Mouse (Mus musculus) embryonic facial prominence, embryonic 13.5 days (tissue): Measurements from ENCODE around the gene Esyt3. TPM values are rescaled to one million over a fixed set of nuclear protein-coding genes. Genes with fewer than 3 reads are reported as not detected.
A peak's percentile ranks its signal among the peaks of the same experiment; 100 is the strongest.

ENCODE experiments used
- ATAC-seq: fragments of 200-750 bp; cut with Nextera tagmentation; 2 replicates; pipeline ENCODE4 v1.8.0; 2017; ENCODE audit warnings: low read depth; ENCODE audit not compliant: insufficient number of reproducible peaks, insufficient read depth, low FRiP score, low TSS enrichment
- H3K27ac ChIP-seq: fragments of 300-500 bp; sonication (generic); 2 replicates; pipeline ENCODE4 v1.5.1; 2015; ENCODE audit warnings: moderate library complexity, mild to moderate bottlenecking, inconsistent platforms
- H3K27me3 ChIP-seq: fragments of 300-500 bp; sonication (generic); 2 replicates; pipeline ENCODE4 v1.6.1; 2015; ENCODE audit warnings: mild to moderate bottlenecking, inconsistent platforms
- H3K36me3 ChIP-seq: fragments of 300-500 bp; sonication (generic); 2 replicates; pipeline ENCODE4 v1.6.1; 2015; ENCODE audit warnings: mild to moderate bottlenecking, inconsistent platforms
- H3K4me1 ChIP-seq: fragments of 300-500 bp; sonication (generic); 2 replicates; pipeline ENCODE4 v1.6.1; 2015; ENCODE audit warnings: inconsistent platforms
- H3K4me2 ChIP-seq: fragments of 300-500 bp; sonication (generic); 2 replicates; pipeline ENCODE4 v1.6.1; 2015; ENCODE audit warnings: moderate library complexity, mild to moderate bottlenecking, inconsistent platforms
- H3K4me3 ChIP-seq: fragments of 300-500 bp; sonication (generic); 2 replicates; pipeline ENCODE4 v1.5.1; 2015; ENCODE audit warnings: mild to moderate bottlenecking, inconsistent platforms
- H3K9ac ChIP-seq: fragments of 300-500 bp; sonication (generic); 2 replicates; pipeline ENCODE4 v1.6.1; 2015; ENCODE audit warnings: mild to moderate bottlenecking, inconsistent platforms
- H3K9me3 ChIP-seq: fragments of 300-500 bp; sonication (generic); 2 replicates; pipeline ENCODE4 v1.6.1; 2016; ENCODE audit warnings: inconsistent platforms
- WGBS: fragments of 180-500 bp; shearing (Covaris S2); methylation state at CpG from one replicate; pipeline ENCODE4 v1.1.7; 2015; ENCODE audit warnings: mixed read lengths; 5-methylcytosine and 5-hydroxymethylcytosine counted together
- polyA plus RNA-seq: library from polyadenylated mRNA; unstranded; fragments of >200 nt; fragmentation: Nextera tagmentation; extraction: Ambion mirVana; gene quantifications from 2 replicates; pipeline ENCODE4 v1.2.1, GENCODE M21; 2015

The Esyt3 gene
- 0.55 and 0.59 TPM in 2 replicates for polyA plus RNA-seq

- Histone ChIP-seq H3K4me2 (peak within 1 kb of the TSS; percentile 98), H3K4me1 (peaks cover 18% of the 10 kb centered on the region)
- WGBS = under 1% methylated on average over 66 of the region's 66 CpGs
Observed at GRCm38 (mm10) chr9:99357921-99358692, at the start of gene Esyt3. Gene Esyt3, minus strand, starts transcription at chr9:99358557.

GRCm38 (mm10) chr9:99401288-99401974, 43.1 kb upstream of the Esyt3 start:
- Histone ChIP-seq H3K36me3 (peaks cover 15% of the 10 kb centered on the region; the same call in 1 of the 2 replicates), H3K27ac (0 out of 2 replicates have a peak overlapping the region, but pooled peaks have one; percentile 2), H3K9me3 (no peaks in the 10 kb centered on the region), H3K4me1 (0 out of 2 replicates have a peak, but pooled peaks cover 2% of the 10 kb centered on the region), H3K27me3 (no peaks in the 10 kb centered on the region), H3K9ac (no peak overlapping the region), H3K4me2 (no peak overlapping the region), H3K4me3 (no peak overlapping the region)
- no peak for ATAC-seq
- 73% methylated on average over 9 of the region's 9 CpGs for WGBS

More at GRCm38 (mm10) chr9:99357921-99358692, at the start of gene Esyt3:
- peak; percentile 50 for ATAC-seq
- Histone ChIP-seq H3K27me3 (peaks cover 59% of the 10 kb centered on the region), H3K27ac (no peak within 1 kb of the TSS), H3K9me3 (no peaks in the 10 kb centered on the region), H3K9ac (peak within 1 kb of the TSS; percentile 66), H3K4me3 (peak within 1 kb of the TSS; percentile 52), H3K36me3 (no peaks in the 10 kb centered on the region)

GRCm38 (mm10) chr9:99400781-99401180, 42.4 kb upstream of the Esyt3 start:
- H3K27me3 ChIP-seq = no peaks in the 10 kb centered on the region
- H3K36me3 ChIP-seq = peaks cover 15% of the 10 kb centered on the region; the same call in 1 of the 2 replicates
- no peaks in the 10 kb centered on the region for H3K9me3 ChIP-seq
- no peak overlapping the region for H3K4me2 ChIP-seq
- no peak overlapping the region for H3K9ac ChIP-seq
- H3K4me3 ChIP-seq = no peak overlapping the region
- 0 out of 2 replicates have a peak, but pooled peaks cover 2% of the 10 kb centered on the region for H3K4me1 ChIP-seq
- no peak overlapping the region for H3K27ac ChIP-seq
- ATAC-seq = no peak
- WGBS = 62% methylated on average over 6 of the region's 6 CpGs

GRCm38 (mm10) chr9:99397056-99397815, 38.9 kb upstream of the Esyt3 start:
- Histone ChIP-seq H3K36me3 (peaks cover 15% of the 10 kb centered on the region), H3K4me1 (0 out of 2 replicates have a peak, but pooled peaks cover 2% of the 10 kb centered on the region)
- 83% methylated on average over 13 of the region's 13 CpGs for WGBS

GRCm38 (mm10) chr9:99394366-99394765, 36.0 kb upstream of the Esyt3 start:
- Histone ChIP-seq H3K4me2 (no peak overlapping the region), H3K4me1 (no peaks in the 10 kb centered on the region), H3K9ac (no peak overlapping the region), H3K36me3 (peaks cover 41% of the 10 kb centered on the region), H3K4me3 (no peak overlapping the region), H3K9me3 (no peaks in the 10 kb centered on the region), H3K27me3 (no peaks in the 10 kb centered on the region), H3K27ac (no peak overlapping the region)
- 84% methylated on average over 11 of the region's 11 CpGs for WGBS
- ATAC-seq = no peak

More at GRCm38 (mm10) chr9:99397056-99397815, 38.9 kb upstream of the Esyt3 start:
- H3K27ac ChIP-seq = no peak overlapping the region
- H3K9me3 ChIP-seq = no peaks in the 10 kb centered on the region
- no peak for ATAC-seq
- H3K4me2 ChIP-seq = no peak overlapping the region
- no peak overlapping the region for H3K9ac ChIP-seq
- H3K27me3 ChIP-seq = no peaks in the 10 kb centered on the region
- H3K4me3 ChIP-seq = no peak overlapping the region

GRCm38 (mm10) chr9:99393146-99393545, 34.8 kb upstream of the Esyt3 start:
- Histone ChIP-seq H3K27ac (no peak overlapping the region), H3K9ac (no peak overlapping the region), H3K4me1 (no peaks in the 10 kb centered on the region), H3K4me3 (no peak overlapping the region), H3K9me3 (no peaks in the 10 kb centered on the region), H3K36me3 (peaks cover 50% of the 10 kb centered on the region), H3K4me2 (no peak overlapping the region), H3K27me3 (no peaks in the 10 kb centered on the region)
- no peak for ATAC-seq
- 96% methylated on average over 8 of the region's 8 CpGs for WGBS

- Histone ChIP-seq H3K9me3 (no peaks in the 10 kb centered on the region), H3K4me1 (no peaks in the 10 kb centered on the region), H3K27ac (no peak overlapping the region), H3K27me3 (no peaks in the 10 kb centered on the region), H3K36me3 (peaks cover 62% of the 10 kb centered on the region), H3K4me2 (no peak overlapping the region), H3K4me3 (no peak overlapping the region), H3K9ac (no peak overlapping the region)
- 90% methylated on average over 10 of the region's 10 CpGs for WGBS
- no peak for ATAC-seq
Observed at GRCm38 (mm10) chr9:99391557-99391956, 33.2 kb upstream of the Esyt3 start.

- Histone ChIP-seq H3K4me2 (no peak overlapping the region), H3K9me3 (no peaks in the 10 kb centered on the region), H3K4me1 (no peaks in the 10 kb centered on the region), H3K36me3 (peaks cover 67% of the 10 kb centered on the region), H3K4me3 (no peak overlapping the region), H3K27me3 (no peaks in the 10 kb centered on the region), H3K27ac (no peak overlapping the region), H3K9ac (no peak overlapping the region)
- no peak for ATAC-seq
- WGBS = 44% methylated on average over 2 of the region's 2 CpGs
Observed at GRCm38 (mm10) chr9:99390716-99391115, 32.4 kb upstream of the Esyt3 start.

GRCm38 (mm10) chr9:99390201-99390600, 31.8 kb upstream of the Esyt3 start:
- no peak for ATAC-seq
- Histone ChIP-seq H3K36me3 (peaks cover 65% of the 10 kb centered on the region), H3K4me1 (no peaks in the 10 kb centered on the region), H3K27me3 (no peaks in the 10 kb centered on the region), H3K9ac (no peak overlapping the region), H3K4me2 (no peak overlapping the region), H3K9me3 (no peaks in the 10 kb centered on the region), H3K27ac (no peak overlapping the region), H3K4me3 (no peak overlapping the region)
- 75% methylated on average over 5 of the region's 5 CpGs for WGBS

- H3K9me3 ChIP-seq = no peaks in the 10 kb centered on the region
- no peak overlapping the region for H3K9ac ChIP-seq
- H3K27ac ChIP-seq = no peak overlapping the region
- WGBS = 75% methylated on average over 8 of the region's 8 CpGs
- ATAC-seq = no peak
- no peak overlapping the region for H3K4me3 ChIP-seq
- H3K36me3 ChIP-seq = peaks cover 65% of the 10 kb centered on the region
- H3K27me3 ChIP-seq = no peaks in the 10 kb centered on the region
- H3K4me1 ChIP-seq = no peaks in the 10 kb centered on the region
- no peak overlapping the region for H3K4me2 ChIP-seq
Observed at GRCm38 (mm10) chr9:99389506-99389905, 31.1 kb upstream of the Esyt3 start.

GRCm38 (mm10) chr9:99388856-99389255, 30.5 kb upstream of the Esyt3 start:
- ATAC-seq = no peak
- H3K9me3 ChIP-seq = no peaks in the 10 kb centered on the region
- no peak overlapping the region for H3K4me2 ChIP-seq
- H3K4me3 ChIP-seq = no peak overlapping the region
- H3K27me3 ChIP-seq = no peaks in the 10 kb centered on the region
- no peaks in the 10 kb centered on the region for H3K4me1 ChIP-seq
- H3K9ac ChIP-seq = no peak overlapping the region
- H3K36me3 ChIP-seq = peaks cover 65% of the 10 kb centered on the region
- H3K27ac ChIP-seq = no peak overlapping the region
- WGBS = 82% methylated on average over 9 of the region's 9 CpGs
